Mouse (Mus musculus): ENCODE data around the gene Dars. TPM values are rescaled to one million over a fixed set of nuclear protein-coding genes. Genes with fewer than 3 reads are reported as not detected.

Dars gene
- polyA plus RNA-seq, 1 experiment: 47.0 TPM

- Histone ChIP-seq H3K4me3 (replicated peaks; ENCODE audit: control insufficient read depth, low read depth, low read length) (no peak overlapping the region), H3K27ac (ENCODE audit: control insufficient read depth, insufficient read depth, low read depth, low read length, poor library complexity) (no peak overlapping the region), H3K4me1 (ENCODE audit: control insufficient read depth, insufficient read depth, low read length) (peaks cover 7% of the 10 kb centered on the region; the same call in 1 of the 2 replicates)
- 92% methylated on average over 4 of the region's 4 CpGs for WGBS
- no peak for TF ChIP-seq CTCF (IDR thresholded peaks at IDR 0.05; ENCODE audit: control insufficient read depth, insufficient read depth, low read length)
- no peak for TF ChIP-seq POLR2A (IDR thresholded peaks at IDR 0.05; ENCODE audit: borderline replicate concordance, control insufficient read depth, low read depth, low read length)
Measured at GRCm38 (mm10) chr1:128439618-128440017, 22.4 kb upstream of the Dars start.

- 23% methylated on average over 5 of the region's 5 CpGs for WGBS
- TF ChIP-seq CTCF (IDR thresholded peaks at IDR 0.05; ENCODE audit: control insufficient read depth, insufficient read depth, low read length) (no peak), POLR2A (IDR thresholded peaks at IDR 0.05; ENCODE audit: borderline replicate concordance, control insufficient read depth, low read depth, low read length) (no peak)
Measured at GRCm38 (mm10) chr1:128438526-128438925, 21.4 kb upstream of the Dars start.

GRCm38 (mm10) chr1:128437276-128437675 lies 20.1 kb upstream of the Dars start:
- peaks cover 5% of the 10 kb centered on the region; the same call in 1 of the 2 replicates for H3K4me1 ChIP-seq (ENCODE audit: control insufficient read depth, insufficient read depth, low read length)
- no peak overlapping the region for H3K27ac ChIP-seq (ENCODE audit: control insufficient read depth, insufficient read depth, low read depth, low read length, poor library complexity)
- no peak for TF ChIP-seq CTCF (IDR thresholded peaks at IDR 0.05; ENCODE audit: control insufficient read depth, insufficient read depth, low read length)
- TF ChIP-seq POLR2A (IDR thresholded peaks at IDR 0.05; ENCODE audit: borderline replicate concordance, control insufficient read depth, low read depth, low read length): no peak
- H3K4me3 ChIP-seq (replicated peaks; ENCODE audit: control insufficient read depth, low read depth, low read length): no peak overlapping the region
- WGBS: 50% methylated on average over 1 of the region's 1 CpGs

More at GRCm38 (mm10) chr1:128438526-128438925, 21.4 kb upstream of the Dars start:
- no peak overlapping the region for H3K4me3 ChIP-seq (replicated peaks; ENCODE audit: control insufficient read depth, low read depth, low read length)
- no peak overlapping the region for H3K27ac ChIP-seq (ENCODE audit: control insufficient read depth, insufficient read depth, low read depth, low read length, poor library complexity)
- H3K4me1 ChIP-seq (ENCODE audit: control insufficient read depth, insufficient read depth, low read length): peaks cover 5% of the 10 kb centered on the region; the same call in 1 of the 2 replicates

- TF ChIP-seq CTCF (IDR thresholded peaks at IDR 0.05; ENCODE audit: control insufficient read depth, insufficient read depth, low read length) (no peak), POLR2A (IDR thresholded peaks at IDR 0.05; ENCODE audit: borderline replicate concordance, control insufficient read depth, low read depth, low read length) (no peak)
- Histone ChIP-seq H3K4me1 (ENCODE audit: control insufficient read depth, insufficient read depth, low read length) (peaks cover 5% of the 10 kb centered on the region; the same call in 1 of the 2 replicates), H3K27ac (ENCODE audit: control insufficient read depth, insufficient read depth, low read depth, low read length, poor library complexity) (no peak overlapping the region), H3K4me3 (replicated peaks; ENCODE audit: control insufficient read depth, low read depth, low read length) (no peak overlapping the region)
- 10% methylated on average over 3 of the region's 3 CpGs for WGBS
Measured at GRCm38 (mm10) chr1:128436015-128436414, 18.8 kb upstream of the Dars start.

GRCm38 (mm10) chr1:128435551-128435950 lies 18.4 kb upstream of the Dars start:
- no peak overlapping the region for H3K4me3 ChIP-seq (replicated peaks; ENCODE audit: control insufficient read depth, low read depth, low read length)
- TF ChIP-seq POLR2A (IDR thresholded peaks at IDR 0.05; ENCODE audit: borderline replicate concordance, control insufficient read depth, low read depth, low read length) (no peak), CTCF (IDR thresholded peaks at IDR 0.05; ENCODE audit: control insufficient read depth, insufficient read depth, low read length) (no peak)
- peaks cover 5% of the 10 kb centered on the region; the same call in 1 of the 2 replicates for H3K4me1 ChIP-seq (ENCODE audit: control insufficient read depth, insufficient read depth, low read length)
- WGBS: 17% methylated on average over 4 of the region's 4 CpGs
- no peak overlapping the region for H3K27ac ChIP-seq (ENCODE audit: control insufficient read depth, insufficient read depth, low read depth, low read length, poor library complexity)

GRCm38 (mm10) chr1:128424928-128425327 lies 7.8 kb upstream of the Dars start:
- WGBS: 60% methylated on average over 3 of the region's 3 CpGs
- no peak overlapping the region for H3K4me3 ChIP-seq (replicated peaks; ENCODE audit: control insufficient read depth, low read depth, low read length)
- H3K27ac ChIP-seq (ENCODE audit: control insufficient read depth, insufficient read depth, low read depth, low read length, poor library complexity): no peak overlapping the region
- no peaks in the 10 kb centered on the region for H3K4me1 ChIP-seq (ENCODE audit: control insufficient read depth, insufficient read depth, low read length)
- TF ChIP-seq POLR2A (IDR thresholded peaks at IDR 0.05; ENCODE audit: borderline replicate concordance, control insufficient read depth, low read depth, low read length): no peak
- TF ChIP-seq CTCF (IDR thresholded peaks at IDR 0.05; ENCODE audit: control insufficient read depth, insufficient read depth, low read length): no peak

GRCm38 (mm10) chr1:128417533-128417888 lies 343 bp upstream of the Dars start:
- Histone ChIP-seq H3K4me3 (replicated peaks; ENCODE audit: control insufficient read depth, low read depth, low read length) (no peak overlapping the region), H3K4me1 (ENCODE audit: control insufficient read depth, insufficient read depth, low read length) (no peaks in the 10 kb centered on the region; the same call in 1 of the 2 replicates), H3K27ac (ENCODE audit: control insufficient read depth, insufficient read depth, low read depth, low read length, poor library complexity) (no peak overlapping the region)
- TF ChIP-seq POLR2A (IDR thresholded peaks at IDR 0.05; ENCODE audit: borderline replicate concordance, control insufficient read depth, low read depth, low read length): no peak
- TF ChIP-seq CTCF (IDR thresholded peaks at IDR 0.05; ENCODE audit: control insufficient read depth, insufficient read depth, low read length): no peak
- WGBS: 69% methylated on average over 5 of the region's 5 CpGs

- TF ChIP-seq CTCF (IDR thresholded peaks at IDR 0.05; ENCODE audit: control insufficient read depth, insufficient read depth, low read length) (no peak), POLR2A (IDR thresholded peaks at IDR 0.05; ENCODE audit: borderline replicate concordance, control insufficient read depth, low read depth, low read length) (no peak)
- 88% methylated on average over 5 of the region's 5 CpGs for WGBS
- Histone ChIP-seq H3K27ac (ENCODE audit: control insufficient read depth, insufficient read depth, low read depth, low read length, poor library complexity) (no peak overlapping the region), H3K4me1 (ENCODE audit: control insufficient read depth, insufficient read depth, low read length) (no peaks in the 10 kb centered on the region), H3K4me3 (replicated peaks; ENCODE audit: control insufficient read depth, low read depth, low read length) (no peak overlapping the region)
Measured at GRCm38 (mm10) chr1:128411141-128411540, 6.0 kb downstream of the Dars start.

GRCm38 (mm10) chr1:128406846-128407245 lies 10.3 kb downstream of the Dars start:
- Histone ChIP-seq H3K4me3 (replicated peaks; ENCODE audit: control insufficient read depth, low read depth, low read length) (no peak overlapping the region), H3K27ac (ENCODE audit: control insufficient read depth, insufficient read depth, low read depth, low read length, poor library complexity) (no peak overlapping the region), H3K4me1 (ENCODE audit: control insufficient read depth, insufficient read depth, low read length) (no peaks in the 10 kb centered on the region)
- TF ChIP-seq CTCF (IDR thresholded peaks at IDR 0.05; ENCODE audit: control insufficient read depth, insufficient read depth, low read length): no peak
- no peak for TF ChIP-seq POLR2A (IDR thresholded peaks at IDR 0.05; ENCODE audit: borderline replicate concordance, control insufficient read depth, low read depth, low read length)
- 80% methylated on average over 1 of the region's 1 CpGs for WGBS
